Mouse (Mus musculus) megakaryocyte, adult 5-6 weeks (primary cell): ENCODE data around the gene Map7. TPM values are rescaled to one million over a fixed set of nuclear protein-coding genes. Genes with fewer than 3 reads are reported as not detected.

Source experiments
- ATAC-seq: 2 replicates; pipeline ENCODE4 v1.8.0; 2016; ENCODE audit warnings: mild to moderate bottlenecking, inconsistent platforms; ENCODE audit not compliant: poor library complexity, severe bottlenecking
- total RNA-seq, 2 experiments: library from RNA; stranded (forward) in 1 of 2; stranded (reverse) in 1 of 2; fragments of 153-499, 151-499 nt in 1 of 2; fragments of 221-1000, 200-1000 nt in 1 of 2; gene quantifications; 2 replicates each; pipeline versions ENCODE4 v1.2.3 to v1.2.4; 2015 to 2017

Map7 gene
- total RNA-seq, 2 experiments from 2014 or later: 2.3 to 3.8 TPM

- no peak for ATAC-seq
These were observed 72.3 kb downstream of the Map7 start for GRCm38 (mm10) chr10:20220443-20221071.

- no peak for ATAC-seq
These were observed 73.7 kb downstream of the Map7 start for GRCm38 (mm10) chr10:20222011-20222410.

- ATAC-seq: no peak
These were observed 78.5 kb downstream of the Map7 start for GRCm38 (mm10) chr10:20226728-20227127.

- ATAC-seq: no peak; the same call in 1 of the 2 replicates
These were observed 81.8 kb downstream of the Map7 start for GRCm38 (mm10) chr10:20230026-20230425.

DNA sequence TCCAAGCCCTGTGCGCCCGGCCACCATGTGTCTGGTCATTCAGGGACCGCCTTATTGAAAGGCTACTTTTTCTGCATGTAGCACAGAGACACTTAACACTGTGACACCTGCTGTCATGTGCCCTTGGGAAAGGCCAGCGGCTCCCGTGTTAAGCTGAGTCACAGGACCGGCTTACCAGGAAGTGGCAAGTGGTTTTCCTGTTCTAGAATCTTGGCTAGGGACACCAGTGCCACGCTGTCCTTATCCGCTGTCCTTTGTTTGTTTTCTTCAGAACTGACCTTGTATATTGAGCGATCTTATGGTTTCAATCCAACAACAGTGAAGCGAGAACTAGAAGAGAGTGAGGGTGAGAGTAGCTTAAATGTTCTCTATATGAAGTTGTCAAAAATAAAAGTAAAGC is 85.2 kb downstream of the Map7 start:
- no peak; the same call in 1 of the 2 replicates for ATAC-seq

DNA sequence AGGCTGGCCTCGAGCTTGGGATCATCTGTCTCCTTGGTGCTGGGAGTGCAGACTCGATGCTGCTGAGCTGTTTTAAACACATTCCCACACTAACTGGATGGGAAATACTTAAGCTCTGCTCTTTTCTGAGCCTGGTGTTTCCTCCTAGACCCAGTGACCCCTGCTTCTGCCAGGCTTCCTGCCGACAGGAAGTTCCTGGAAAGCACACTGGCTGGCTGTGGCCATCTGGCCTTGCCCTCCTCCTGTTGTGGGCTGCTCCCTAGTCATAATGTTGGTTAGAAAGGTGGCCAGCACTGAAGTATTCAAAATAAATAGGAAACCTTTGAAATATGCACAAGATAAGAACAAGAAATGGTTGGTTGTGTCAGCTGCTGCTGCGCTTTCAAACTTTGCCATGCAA is 86.2 kb downstream of the Map7 start:
- ATAC-seq: no peak

GRCm38 (mm10) chr10:20235656-20236055 is 87.4 kb downstream of the Map7 start:
- no peak for ATAC-seq

GRCm38 (mm10) chr10:20236241-20236640 is 88.0 kb downstream of the Map7 start:
- ATAC-seq: no peak

GRCm38 (mm10) chr10:20238281-20238680 is 90.0 kb downstream of the Map7 start:
- ATAC-seq: no peak

DNA sequence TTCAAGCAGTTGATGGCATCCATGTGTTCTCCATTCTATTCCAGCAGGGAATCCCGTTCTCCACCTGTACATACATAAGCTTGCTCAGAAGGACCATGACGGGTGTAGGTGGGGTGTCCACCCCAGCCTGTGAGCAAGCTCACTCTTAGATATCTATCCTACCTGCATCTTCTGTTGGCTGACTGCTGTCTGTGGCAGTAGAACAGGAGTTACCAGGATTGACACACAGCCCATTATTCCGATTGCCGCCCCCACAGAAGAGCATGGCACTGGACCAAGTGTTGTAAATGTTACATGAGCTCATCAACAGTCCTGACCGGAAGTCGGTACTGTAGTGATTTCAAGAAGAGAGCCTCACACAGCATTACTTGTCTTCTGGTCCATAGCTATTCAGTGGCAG is 92.6 kb downstream of the Map7 start:
- no peak for ATAC-seq

DNA sequence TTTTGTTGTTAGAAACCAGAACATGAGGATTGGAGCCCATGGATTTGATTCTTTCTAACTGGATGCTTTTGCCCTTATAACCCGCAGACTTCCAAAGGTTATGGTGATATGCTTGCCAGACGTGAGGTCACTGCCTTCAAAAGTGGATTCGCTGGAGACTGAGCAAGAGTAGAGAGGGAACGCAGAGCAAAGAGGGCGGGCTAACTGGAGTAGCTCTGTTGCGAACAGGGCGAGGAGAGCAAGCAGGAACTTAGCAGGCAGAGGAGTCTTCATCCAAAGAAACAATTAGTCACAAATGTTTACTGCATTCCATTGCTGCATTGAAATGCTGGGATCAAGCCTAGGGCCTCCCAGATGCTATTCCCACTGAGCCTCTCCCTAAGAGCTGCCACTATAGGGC is 95.0 kb downstream of the Map7 start:
- no peak for ATAC-seq

DNA sequence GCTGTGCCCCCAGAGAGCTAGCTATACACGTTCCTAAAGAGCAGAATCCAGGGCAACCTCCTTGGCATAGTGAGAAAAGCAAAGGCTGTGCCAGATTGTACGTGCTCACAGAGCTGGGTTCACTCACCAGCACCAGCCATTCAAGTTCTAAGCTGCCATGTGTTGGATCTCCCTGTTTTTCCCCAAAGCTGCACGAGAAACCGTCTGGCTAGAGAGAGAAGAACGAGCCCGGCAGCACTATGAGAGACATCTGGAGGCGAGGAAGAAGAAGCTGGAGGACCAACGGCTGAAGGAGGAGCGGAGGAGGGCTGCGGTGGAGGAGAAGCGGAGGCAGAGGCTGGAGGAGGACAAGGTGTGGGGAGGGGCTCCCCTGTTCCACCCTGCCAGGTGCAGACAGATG is 96.8 kb downstream of the Map7 start:
- no peak for ATAC-seq

- no peak for ATAC-seq
These were observed 100.8 kb downstream of the Map7 start for GRCm38 (mm10) chr10:20249091-20249490.

- ATAC-seq: no peak
These were observed 107.3 kb downstream of the Map7 start for GRCm38 (mm10) chr10:20255579-20255978.

DNA sequence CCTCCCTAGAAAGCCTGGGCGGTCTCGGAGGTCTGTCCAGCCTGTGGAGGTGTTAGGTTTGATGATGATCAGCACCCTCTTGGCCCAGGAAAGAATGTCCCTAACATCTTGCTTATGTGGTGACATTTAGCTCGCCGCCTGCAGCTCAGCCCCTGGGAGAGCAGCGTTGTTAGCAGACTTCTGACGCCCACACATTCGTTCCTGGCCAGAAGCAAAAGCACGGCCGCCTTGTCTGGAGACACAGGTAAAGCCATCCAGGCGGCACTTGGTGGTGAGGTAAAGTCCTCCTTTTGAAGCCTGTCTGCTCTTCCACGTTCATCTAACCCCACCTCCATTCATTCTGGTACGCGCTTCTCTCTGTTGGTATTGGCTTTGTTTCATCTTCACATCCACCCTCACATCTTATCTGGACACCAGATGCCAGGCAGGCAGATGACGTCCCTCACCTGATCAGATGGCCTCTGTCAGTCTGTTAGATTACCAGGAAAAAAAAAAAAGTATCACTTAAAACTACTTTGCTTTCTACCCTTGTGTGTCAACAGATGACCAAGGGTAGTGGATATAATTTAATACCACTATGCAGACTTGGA is 108.9 kb downstream of the Map7 start:
- ATAC-seq: no peak

DNA sequence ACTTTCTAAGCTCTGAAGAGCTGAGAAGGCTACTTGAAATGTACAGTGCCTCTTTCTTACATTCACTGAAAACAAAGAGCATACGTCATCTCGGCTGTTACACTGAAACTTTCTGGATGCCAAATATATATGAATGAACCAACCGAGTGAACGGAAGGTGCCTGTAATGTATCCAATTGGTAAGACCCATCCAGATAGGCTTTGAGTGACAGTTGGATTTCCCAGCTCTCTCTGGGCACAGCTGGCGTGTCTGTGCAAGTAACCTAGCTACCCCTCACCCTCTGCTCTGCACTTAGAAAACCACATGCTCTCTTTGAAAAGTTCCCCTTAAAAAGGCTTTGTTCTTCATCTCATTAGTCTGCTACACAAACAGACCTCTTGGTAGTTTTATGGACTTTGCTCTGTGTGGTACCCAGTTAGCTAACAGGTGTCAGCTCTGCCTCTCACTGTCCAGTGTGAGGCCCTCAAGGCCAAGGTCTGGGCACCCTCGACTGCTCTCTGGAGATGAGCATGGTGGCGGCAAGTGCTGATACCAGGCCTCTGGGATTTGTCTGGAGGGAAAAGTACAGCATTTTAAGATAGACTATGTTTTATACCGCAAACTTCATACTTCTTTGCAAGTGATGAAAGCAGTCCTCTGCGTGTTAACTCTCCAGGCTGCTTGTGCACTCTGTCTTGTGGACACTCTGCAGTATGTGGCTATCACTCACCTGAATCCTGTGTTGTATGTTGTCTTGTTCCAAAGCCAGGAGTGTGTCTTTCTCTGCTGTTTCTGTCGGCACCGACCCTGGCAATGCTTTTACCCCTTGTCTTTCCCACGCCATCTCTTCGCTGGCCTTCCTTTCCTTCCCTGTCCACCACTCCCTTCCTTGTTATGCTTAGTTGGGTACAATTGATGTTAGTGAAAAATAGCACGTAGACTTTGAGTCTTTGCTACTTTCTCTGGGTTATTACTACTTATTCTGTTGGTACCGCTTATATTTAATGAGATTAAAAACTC is 109.8 kb downstream of the Map7 start:
- ATAC-seq: no peak

GRCm38 (mm10) chr10:20259476-20259875 is 111.2 kb downstream of the Map7 start:
- no peak for ATAC-seq

DNA sequence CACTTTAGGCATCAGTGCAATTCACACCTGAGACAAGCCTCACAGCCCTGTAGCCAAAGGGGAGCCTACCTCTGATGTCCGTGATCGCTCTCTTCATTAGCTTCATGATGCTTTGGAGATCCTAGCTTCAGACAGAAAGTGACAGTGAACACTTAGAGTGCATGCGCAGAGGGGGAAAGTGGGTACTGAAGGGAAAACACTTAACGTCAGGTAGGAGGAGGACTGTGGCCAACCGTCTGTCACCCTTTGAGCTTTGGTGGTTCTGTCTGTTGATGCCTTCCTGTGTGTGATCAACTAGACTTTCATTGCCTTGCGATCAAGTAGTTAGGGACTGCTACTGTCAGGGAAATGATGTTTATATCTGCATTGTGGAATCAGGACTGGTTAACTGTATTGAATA is 114.6 kb downstream of the Map7 start:
- no peak for ATAC-seq

GRCm38 (mm10) chr10:20264479-20264878 is 116.2 kb downstream of the Map7 start:
- ATAC-seq: no peak

- ATAC-seq: peak; percentile 62
These were observed 118.8 kb downstream of the Map7 start for GRCm38 (mm10) chr10:20267032-20267431.

- ATAC-seq: no peak
These were observed 120.7 kb downstream of the Map7 start for GRCm38 (mm10) chr10:20268945-20269344.

DNA sequence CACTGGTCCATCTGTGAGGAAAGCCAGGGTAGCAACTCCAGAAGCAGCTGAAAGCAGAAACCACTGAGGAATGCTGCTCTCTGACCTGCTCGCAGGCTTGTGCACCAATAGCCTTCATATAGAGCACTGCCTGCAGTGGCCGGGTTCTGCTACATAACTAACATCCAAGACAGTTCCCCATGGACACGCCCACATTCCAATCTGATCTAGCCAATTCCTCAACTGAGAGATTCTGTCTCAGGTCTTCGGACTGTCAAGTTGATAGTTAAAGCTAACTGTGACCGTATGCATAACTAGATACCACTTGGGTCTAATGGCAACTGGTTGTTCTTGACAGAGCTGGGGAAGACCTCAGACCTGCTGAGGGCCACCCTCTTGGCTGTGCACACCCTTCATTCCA is 124.1 kb downstream of the Map7 start:
- no peak for ATAC-seq
